15 mouse cellular contexts compared by ENCODE assay signal in the genomic region with DNA sequence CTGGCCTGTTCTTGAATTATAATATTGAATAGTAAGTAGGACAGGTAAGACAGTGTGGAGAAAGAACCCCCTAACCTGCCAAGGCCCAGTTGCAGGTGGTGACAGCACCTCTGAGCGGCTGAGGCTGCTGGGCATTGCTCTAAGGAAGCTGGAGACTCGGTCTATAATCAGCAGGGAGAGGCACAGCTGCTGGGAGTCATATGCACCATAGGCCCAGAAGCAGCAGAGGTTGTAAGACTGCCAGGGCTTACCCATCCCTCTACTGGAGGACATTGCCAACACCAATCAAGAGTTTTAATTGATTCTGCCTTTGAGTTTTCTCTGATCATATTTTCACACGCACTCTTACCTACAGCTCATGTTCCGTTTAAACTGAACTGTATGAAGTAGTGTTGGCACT.
"Had no signal": no experiment of that assay in that cellular context is flagged by ENCODE, and none has a peak within 500 bp of the region (broad histone marks: within the 10 kb centered on the region; RNA-seq: fewer than 3 reads in every experiment).

No protein-coding gene starts in this region.

- DNase-seq: kidney, adult 2 months; kidney, postnatal 14 days; lung, embryonic 14.5 days; lung, postnatal 10 days; right cerebral cortex, postnatal 25 days; thymus, postnatal 4 days had no signal

- H3K4me1 ChIP-seq: kidney, embryonic 15.5 days; limb, embryonic 15.5 days; liver, embryonic 12.5 days; megakaryocyte, embryonic 14.5 days; midbrain, embryonic 12.5 days; neural tube, embryonic 12.5 days had no signal

- ATAC-seq: liver, embryonic 12.5 days had no signal

- H3K36me3 ChIP-seq: kidney, embryonic 15.5 days; limb, embryonic 15.5 days; liver, embryonic 12.5 days; midbrain, embryonic 12.5 days; neural tube, embryonic 12.5 days had no signal

- H3K27me3 ChIP-seq: kidney, embryonic 15.5 days; limb, embryonic 15.5 days; liver, embryonic 12.5 days; megakaryocyte, embryonic 14.5 days; midbrain, embryonic 12.5 days; neural tube, embryonic 12.5 days had no signal

- H3K27ac ChIP-seq: kidney, embryonic 15.5 days; left cerebral cortex, adult 2 months; limb, embryonic 15.5 days; liver, embryonic 12.5 days; macrophage; midbrain, embryonic 12.5 days; neural tube, embryonic 12.5 days; stomach, postnatal 0 days had no signal

- H3K4me3 ChIP-seq: kidney, embryonic 15.5 days; left cerebral cortex, adult 2 months; limb, embryonic 15.5 days; liver, embryonic 12.5 days; megakaryocyte, embryonic 14.5 days; midbrain, embryonic 12.5 days; neural tube, embryonic 12.5 days had no signal

- H3K4me2 ChIP-seq: kidney, embryonic 15.5 days; limb, embryonic 15.5 days; liver, embryonic 12.5 days; lung, embryonic 14.5 days; midbrain, embryonic 12.5 days; neural tube, embryonic 12.5 days had no signal

- H3K9ac ChIP-seq: kidney, embryonic 15.5 days; limb, embryonic 15.5 days; liver, embryonic 12.5 days; lung, embryonic 14.5 days; midbrain, embryonic 12.5 days; neural tube, embryonic 12.5 days had no signal

- H3K9me3 ChIP-seq: kidney, embryonic 15.5 days; limb, embryonic 15.5 days; liver, embryonic 12.5 days; megakaryocyte, embryonic 14.5 days; midbrain, embryonic 12.5 days; neural tube, embryonic 12.5 days had no signal
